14 mouse cellular contexts compared by ENCODE assay signal in genomic region chr1:153202195-153202594, GRCm38 (mm10). TPM values are rescaled to one million over a fixed set of nuclear protein-coding genes. Genes with fewer than 3 reads are reported as not detected.
DNase-seq lines count a peak whose midpoint lies in the region; ATAC-seq lines count a peak whose summit lies in the region.
"Had no signal": no experiment of that assay in that cellular context is flagged by ENCODE, and none has a peak within 500 bp of the region (broad histone marks: within the 10 kb centered on the region; RNA-seq: fewer than 3 reads in every experiment).

No protein-coding gene starts in this region.

- peak; percentile 63 for ATAC-seq in lung, embryonic 15.5 days (ENCODE audit: borderline replicate concordance, extremely low read depth, low FRiP score, low TSS enrichment)
- peak; percentile 46 for ATAC-seq in hindbrain, embryonic 13.5 days (ENCODE audit: low FRiP score)
- ATAC-seq in neural tube, embryonic 15.5 days (ENCODE audit: low FRiP score): no peak

- H3K27me3 ChIP-seq in lung, embryonic 15.5 days: no peaks in the 10 kb centered on the region
- no peaks in the 10 kb centered on the region for H3K27me3 ChIP-seq in hindbrain, embryonic 13.5 days
- H3K27me3 ChIP-seq in neural tube, embryonic 15.5 days (replicated peaks): no peaks in the 10 kb centered on the region

- H3K9me3 ChIP-seq in lung, embryonic 15.5 days: no peaks in the 10 kb centered on the region
- H3K9me3 ChIP-seq in hindbrain, embryonic 13.5 days: no peaks in the 10 kb centered on the region
- no peaks in the 10 kb centered on the region for H3K9me3 ChIP-seq in neural tube, embryonic 15.5 days (replicated peaks)
- H3K9me3 ChIP-seq: G1E had no signal

- peak overlapping the region; percentile 45 for H3K27ac ChIP-seq in lung, embryonic 15.5 days
- no peak overlapping the region for H3K27ac ChIP-seq in hindbrain, embryonic 13.5 days
- 0 out of 2 replicates have a peak overlapping the region, but pooled peaks have one; percentile 0 for H3K27ac ChIP-seq in neural tube, embryonic 15.5 days (replicated peaks)

- H3K4me1 ChIP-seq in lung, embryonic 15.5 days: peaks cover 14% of the 10 kb centered on the region
- H3K4me1 ChIP-seq in hindbrain, embryonic 13.5 days (replicated peaks): peaks cover 18% of the 10 kb centered on the region
- H3K4me1 ChIP-seq in neural tube, embryonic 15.5 days: peaks cover 13% of the 10 kb centered on the region; the same call in 1 of the 2 replicates

- intact Hi-C loops in left cerebral cortex, postnatal 36 days (cut with DNase I): no loop called here
- intact Hi-C loops in left cerebral cortex, postnatal 14 days (cut with DNase I): no loop called here

- 43% methylated on average over 8 of the region's 8 CpGs for WGBS in lung, embryonic 15.5 days
- WGBS in hindbrain, embryonic 13.5 days: 22% methylated on average over 8 of the region's 8 CpGs
- 22% methylated on average over 8 of the region's 8 CpGs for WGBS in neural tube, embryonic 15.5 days

- no peak for DNase-seq in lung, postnatal 10 days
- DNase-seq in embryo, embryonic 11 days: peak; percentile 62
- DNase-seq in left cerebral cortex, postnatal 36 days (ENCODE audit: low spot score in 2 of 2): no peak
- no peak for DNase-seq in kidney, postnatal 14 days
- DNase-seq in left cerebral cortex, postnatal 14 days (ENCODE audit: low spot score in 2 of 2): no peak
- DNase-seq: adrenal gland, postnatal 14 days; cerebellum, postnatal 14 days; kidney, adult 8-10 months; lung, adult 18-20 months; thymus, postnatal 14 days had no signal

- H3K9ac ChIP-seq in lung, embryonic 15.5 days: no peak overlapping the region
- H3K9ac ChIP-seq in hindbrain, embryonic 13.5 days: no peak overlapping the region
- no peak overlapping the region for H3K9ac ChIP-seq in neural tube, embryonic 15.5 days (replicated peaks)

- no peak overlapping the region for H3K4me2 ChIP-seq in lung, embryonic 15.5 days
- no peak overlapping the region for H3K4me2 ChIP-seq in hindbrain, embryonic 13.5 days
- H3K4me2 ChIP-seq in neural tube, embryonic 15.5 days: no peak overlapping the region

- H3K36me3 ChIP-seq in lung, embryonic 15.5 days: no peaks in the 10 kb centered on the region
- no peaks in the 10 kb centered on the region for H3K36me3 ChIP-seq in hindbrain, embryonic 13.5 days
- H3K36me3 ChIP-seq in neural tube, embryonic 15.5 days: no peaks in the 10 kb centered on the region
- H3K36me3 ChIP-seq: G1E had no signal

- H3K4me3 ChIP-seq in lung, embryonic 15.5 days: no peak overlapping the region
- no peak overlapping the region for H3K4me3 ChIP-seq in hindbrain, embryonic 13.5 days
- H3K4me3 ChIP-seq in neural tube, embryonic 15.5 days (replicated peaks): no peak overlapping the region

RNA-seq across cellular contexts. Expression of gene Lamc2, which starts 15.9 kb away (rescaled TPM):
- 58.5 and 64.8 TPM in 2 replicates for polyA plus RNA-seq in lung, embryonic 15.5 days (2015; fragmentation: Nextera tagmentation; extraction: Ambion mirVana)
- polyA plus RNA-seq in hindbrain, embryonic 13.5 days (2015; fragmentation: Nextera tagmentation; extraction: Ambion mirVana): 0.80 and 0.84 TPM in 2 replicates
- 1.6 and 3.9 TPM in 2 replicates for polyA plus RNA-seq in neural tube, embryonic 15.5 days (2015; fragmentation: Nextera tagmentation; extraction: Ambion mirVana)
- total RNA-seq in left cerebral cortex, postnatal 36 days (2021): 10 to 100 TPM in 1 of 2 experiments, 1 to 10 TPM in 1; 9.5 to 13.6 TPM
- total RNA-seq in left cerebral cortex, postnatal 14 days (2021): 1 to 10 TPM; 2.8 to 6.2 TPM
- polyA plus RNA-seq: G1E had no signal

Comparison
In these comparisons a context has a peak if more than half of its experiments do, and no peak if none do; other contexts are left out.
1. RNA of gene Lamc2, which starts 15.9 kb away (polyA plus RNA-seq): 58.5 to 64.8 TPM in lung, embryonic 15.5 days; 1.6 to 3.9 TPM in neural tube, embryonic 15.5 days and 0.80 to 0.84 TPM in hindbrain, embryonic 13.5 days; every median in the first group is over 10 times any median in the second.